In genomic region chr6:37842779-37843605, GRCm38 (mm10) we compare ENCODE assay signal across 17 mouse cellular contexts. TPM values are rescaled to one million over a fixed set of nuclear protein-coding genes. Genes with fewer than 3 reads are reported as not detected.
DNase-seq lines count a peak whose midpoint lies in the region; ATAC-seq and TF ChIP-seq lines count a peak whose summit lies in the region.
"Had no signal": no experiment of that assay in that cellular context is flagged by ENCODE, and none has a peak within 500 bp of the region (broad histone marks: within the 10 kb centered on the region; RNA-seq: fewer than 3 reads in every experiment).

No protein-coding gene starts in this region.

- no peaks in the 10 kb centered on the region for H3K36me3 ChIP-seq in stomach, postnatal 0 days (ENCODE audit: control insufficient read depth, insufficient read depth, low read length)
- H3K36me3 ChIP-seq: embryonic facial prominence, embryonic 12.5 days; limb, embryonic 15.5 days; stomach, embryonic 15.5 days had no signal

- ATAC-seq in CD4-positive, CD25-positive, alpha-beta regulatory T cell, adult 4 months, result peak; percentile 78
- peak; percentile 64 for ATAC-seq in activated CD4-positive, CD25-positive, alpha-beta regulatory T cell, adult 4 months
- no peak for ATAC-seq in stomach, postnatal 0 days (ENCODE audit: low FRiP score, low TSS enrichment)
- ATAC-seq: intestine, postnatal 0 days; liver, postnatal 0 days; midbrain, embryonic 16.5 days had no signal

- no peak overlapping the region for H3K4me3 ChIP-seq in stomach, postnatal 0 days (ENCODE audit: low read depth, low read length)
- H3K4me3 ChIP-seq: embryonic facial prominence, embryonic 12.5 days; limb, embryonic 15.5 days; stomach, embryonic 15.5 days had no signal

- H3K9ac ChIP-seq in stomach, postnatal 0 days (ENCODE audit: low read length), result no peak overlapping the region
- H3K9ac ChIP-seq: embryonic facial prominence, embryonic 12.5 days; limb, embryonic 15.5 days; liver, postnatal 0 days; stomach, embryonic 15.5 days had no signal

- no peaks in the 10 kb centered on the region for H3K4me1 ChIP-seq in stomach, postnatal 0 days (replicated peaks; ENCODE audit: control insufficient read depth, insufficient read depth)
- H3K4me1 ChIP-seq: embryonic facial prominence, embryonic 12.5 days; limb, embryonic 15.5 days; stomach, embryonic 15.5 days had no signal

- H3K27ac ChIP-seq in stomach, postnatal 0 days (replicated peaks), result no peak overlapping the region
- H3K27ac ChIP-seq: embryonic facial prominence, embryonic 12.5 days; limb, embryonic 15.5 days; stomach, embryonic 15.5 days had no signal

- TF ChIP-seq EP300 in stomach, postnatal 0 days (optimal IDR thresholded peaks at IDR 0.05), result no peak

- H3K27me3 ChIP-seq in stomach, postnatal 0 days (ENCODE audit: control insufficient read depth, insufficient read depth, low read length), result no peaks in the 10 kb centered on the region
- H3K27me3 ChIP-seq: embryonic facial prominence, embryonic 12.5 days; limb, embryonic 15.5 days; stomach, embryonic 15.5 days had no signal

- 77% methylated on average over 5 of the region's 5 CpGs for WGBS in stomach, postnatal 0 days

- 0 out of 2 replicates have a peak, but pooled peaks cover 1% of the 10 kb centered on the region for H3K9me3 ChIP-seq in stomach, postnatal 0 days (ENCODE audit: control insufficient read depth, low read length)
- H3K9me3 ChIP-seq: embryonic facial prominence, embryonic 12.5 days; limb, embryonic 15.5 days; stomach, embryonic 15.5 days had no signal

- TF ChIP-seq CTCF in stomach, postnatal 0 days (IDR thresholded peaks at IDR 0.05; ENCODE audit: low read depth), result no peak

- no peak overlapping the region for H3K4me2 ChIP-seq in stomach, postnatal 0 days (replicated peaks; ENCODE audit: low read depth)
- H3K4me2 ChIP-seq: embryonic facial prominence, embryonic 12.5 days; limb, embryonic 15.5 days; stomach, embryonic 15.5 days had no signal

- peak; percentile 66 for DNase-seq in kidney, adult 9 months
- DNase-seq in kidney, postnatal 4 days, result peak; percentile 9 to 22
- DNase-seq in stomach, postnatal 0 days (ENCODE audit: low spot score), result no peak
- DNase-seq in adipocyte (ENCODE audit: low spot score), result no peak
- DNase-seq in T-cell, adult 2 months (ENCODE audit: low spot score), result no peak
- DNase-seq: adrenal gland, adult 8-10 months; cerebellum, postnatal 36 days; gastrocnemius, postnatal 25 days; liver, postnatal 0 days; right cerebral cortex, postnatal 14 days had no signal

RNA-seq across cellular contexts. Expression of gene Trim24, which starts 27.6 kb away (rescaled TPM):
- polyA plus RNA-seq in CD4-positive, CD25-positive, alpha-beta regulatory T cell, adult 4 months (2017; shearing (Covaris generic)), result 10 to 100 TPM; 12.0 to 12.9 TPM
- polyA plus RNA-seq in activated CD4-positive, CD25-positive, alpha-beta regulatory T cell, adult 4 months (2017; shearing (Covaris generic)), result 10 to 100 TPM; 11.4 to 14.1 TPM
- polyA plus RNA-seq in stomach, postnatal 0 days (2015; fragmentation: Nextera tagmentation; extraction: Ambion mirVana), result 5.6 and 6.4 TPM in 2 replicates

Comparison
In these comparisons a context has a peak if more than half of its experiments do, and no peak if none do; other contexts are left out.
1. DNase-seq: peak in kidney, adult 9 months (single experiment) and kidney, postnatal 4 days (2 of 2); none in stomach, postnatal 0 days (single experiment), adipocyte (single experiment) and T-cell, adult 2 months (single experiment).